Mouse (Mus musculus) heart, embryonic 12.5 days (tissue): ENCODE measurements around the gene Tmem39b. TPM values are rescaled to one million over a fixed set of nuclear protein-coding genes. Genes with fewer than 3 reads are reported as not detected.
A peak's percentile ranks its signal among the peaks of the same experiment; 100 is the strongest.

Experiments
- ATAC-seq: fragments of 200-750 bp; cut with Nextera tagmentation; 2 replicates; pipeline ENCODE4 v1.8.0; 2017; ENCODE audit warnings: moderate TSS enrichment, moderate library complexity; ENCODE audit not compliant: insufficient number of reproducible peaks, low FRiP score
- H3K27ac ChIP-seq: fragments of 300-500 bp; sonication (generic); 2 replicates; pipeline ENCODE4 v1.5.1; 2016; ENCODE audit warnings: mild to moderate bottlenecking, moderate library complexity; ENCODE audit not compliant: poor library complexity, severe bottlenecking
- H3K27me3 ChIP-seq: fragments of 300-500 bp; sonication (generic); replicated peaks from 2 replicates; pipeline ENCODE4 v1.6.1; 2016; ENCODE audit warnings: mild to moderate bottlenecking, moderate library complexity
- H3K36me3 ChIP-seq: fragments of 300-500 bp; sonication (generic); 2 replicates; pipeline ENCODE4 v1.6.1; 2016; ENCODE audit warnings: mild to moderate bottlenecking, moderate library complexity
- H3K4me1 ChIP-seq: fragments of 300-500 bp; sonication (generic); replicated peaks from 2 replicates; pipeline ENCODE4 v1.6.1; 2016; ENCODE audit warnings: mild to moderate bottlenecking
- H3K4me2 ChIP-seq: fragments of 300-500 bp; sonication (generic); 2 replicates; pipeline ENCODE4 v1.6.1; 2016; ENCODE audit warnings: mild to moderate bottlenecking, moderate library complexity
- H3K4me3 ChIP-seq: fragments of 300-500 bp; sonication (generic); 2 replicates; pipeline ENCODE4 v1.5.1; 2016; ENCODE audit warnings: mild to moderate bottlenecking
- H3K9ac ChIP-seq: fragments of 300-500 bp; sonication (generic); 2 replicates; pipeline ENCODE4 v1.6.1; 2016; ENCODE audit warnings: mild to moderate bottlenecking, moderate library complexity
- H3K9me3 ChIP-seq: fragments of 300-500 bp; sonication (generic); replicated peaks from 2 replicates; pipeline ENCODE4 v1.6.1; 2016; ENCODE audit warnings: mild to moderate bottlenecking, moderate library complexity
- WGBS: fragments of 180-500 bp; shearing (Covaris S2); methylation state at CpG from one replicate; pipeline ENCODE4 v1.1.7; 2016; 5-methylcytosine and 5-hydroxymethylcytosine counted together
- microRNA-seq: library from miRNA; unstranded; fragments of <30 nt; microRNA quantifications from one replicate; pipeline ENCODE4, GENCODE M21; 2017
- polyA plus RNA-seq: library from polyadenylated mRNA; unstranded; fragments of >200 nt; fragmentation: Nextera tagmentation; extraction: Ambion mirVana; gene quantifications from 2 replicates; pipeline ENCODE4 v1.2.1, GENCODE M21; 2016

Gene Tmem39b
- polyA plus RNA-seq, 1 experiment from 2014 or later: 5.8 TPM

DNA sequence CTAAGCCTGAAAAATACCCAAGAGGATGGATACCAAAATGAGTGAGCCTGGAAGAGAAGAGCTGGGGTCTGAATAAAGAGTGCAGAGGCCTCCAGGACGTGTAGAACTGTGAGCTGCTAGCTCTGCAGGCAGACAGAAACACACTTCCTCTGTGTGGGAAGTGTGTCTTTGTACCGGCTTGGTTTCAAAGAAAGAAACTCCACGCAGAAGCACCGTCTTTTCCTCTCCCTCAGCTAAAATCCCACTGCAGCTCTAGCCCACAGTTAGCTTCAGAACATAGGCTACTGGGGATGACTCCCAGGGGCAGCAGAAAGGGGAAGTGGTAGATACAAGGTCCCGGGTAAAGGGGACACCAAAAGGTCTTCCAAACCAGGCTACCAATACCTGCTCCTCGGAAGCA, 51.4 kb downstream of the Tmem39b start:
- ATAC-seq: no peak
- Histone ChIP-seq H3K27ac (no peak overlapping the region), H3K36me3 (peaks cover 69% of the 10 kb centered on the region), H3K9ac (no peak overlapping the region), H3K4me2 (no peak overlapping the region), H3K4me1 (0 out of 2 replicates have a peak, but pooled peaks cover 5% of the 10 kb centered on the region), H3K27me3 (no peaks in the 10 kb centered on the region), H3K9me3 (no peaks in the 10 kb centered on the region), H3K4me3 (no peak overlapping the region)
- WGBS: 93% methylated on average over 6 of the region's 6 CpGs

DNA sequence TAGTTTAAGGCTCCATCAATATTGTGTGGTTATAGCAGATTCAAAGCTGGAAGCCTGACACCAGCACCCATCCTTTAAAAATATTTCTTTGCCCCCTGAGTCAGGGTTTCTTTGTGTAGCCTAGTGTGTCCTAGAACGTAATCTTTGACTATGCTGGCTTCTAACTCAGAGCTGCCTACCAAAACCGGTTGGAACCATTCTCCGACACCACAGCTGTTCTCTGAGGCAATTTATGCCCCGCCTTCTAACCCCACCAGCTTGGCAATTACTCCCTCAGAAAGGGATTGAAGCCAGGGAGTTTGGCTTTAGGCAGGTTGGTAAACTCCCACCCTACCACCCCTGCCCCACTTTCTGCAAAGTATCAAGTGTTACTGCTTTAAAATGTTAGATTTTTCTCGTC, 54.9 kb downstream of the Tmem39b start:
- Histone ChIP-seq H3K4me3 (no peak overlapping the region), H3K9ac (no peak overlapping the region), H3K9me3 (no peaks in the 10 kb centered on the region), H3K27ac (no peak overlapping the region), H3K27me3 (no peaks in the 10 kb centered on the region), H3K4me2 (peak overlapping the region; percentile 35; the same call in 1 of the 2 replicates), H3K36me3 (peaks cover 60% of the 10 kb centered on the region), H3K4me1 (peaks cover 27% of the 10 kb centered on the region)
- 64% methylated on average over 5 of the region's 5 CpGs for WGBS
- no peak for ATAC-seq

DNA sequence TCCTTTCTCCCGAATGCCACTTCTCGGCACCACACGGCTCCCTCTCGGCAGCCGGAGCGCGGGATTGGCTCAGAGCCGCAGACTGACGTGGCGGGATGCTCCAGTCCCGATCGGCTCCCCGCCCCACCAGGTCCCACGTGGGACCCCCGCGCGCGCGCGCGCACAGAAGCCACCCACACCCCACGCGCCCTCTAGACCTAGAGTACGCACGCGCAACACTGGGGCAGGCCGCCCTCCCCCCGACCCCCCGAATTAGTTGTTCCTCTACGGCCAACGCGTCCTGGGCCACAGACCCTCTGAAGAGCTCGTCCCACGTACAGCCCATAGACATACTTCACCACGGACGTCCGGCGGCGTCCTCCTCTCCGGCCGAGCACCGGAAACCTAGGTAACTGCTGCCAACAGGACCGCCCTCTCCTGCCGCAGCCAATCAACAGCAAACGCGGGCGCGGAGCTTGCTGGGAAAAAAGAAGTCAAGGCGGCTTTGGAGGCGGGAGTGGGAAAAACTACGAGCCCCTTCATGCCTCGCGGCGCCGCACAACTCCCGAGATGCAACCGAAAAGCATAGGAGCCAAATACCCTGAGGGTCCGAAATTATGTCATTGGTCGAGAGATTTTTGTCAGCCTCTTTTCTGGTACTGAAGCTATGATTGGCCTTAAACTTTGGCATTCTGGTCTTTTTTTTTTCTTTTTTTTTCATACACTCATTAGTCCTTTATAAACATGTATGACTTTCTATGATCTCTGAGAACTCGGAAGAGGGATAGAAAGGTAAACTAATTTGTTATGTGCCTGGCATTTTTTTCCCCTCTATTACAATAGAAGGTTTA, 55.8 kb downstream of the Tmem39b start, which contains the start of gene Txlna:
Gene Txlna (minus strand): TSS at position 428 of the 830 bp plus-strand sequence.
- under 1% methylated on average over 60 of the region's 60 CpGs for WGBS
- H3K4me1 ChIP-seq: peaks cover 27% of the 10 kb centered on the region
- peaks cover 60% of the 10 kb centered on the region for H3K36me3 ChIP-seq
- peak within 1 kb of the TSS; percentile 94 for H3K9ac ChIP-seq
- no peaks in the 10 kb centered on the region for H3K9me3 ChIP-seq
- H3K27ac ChIP-seq: peak within 1 kb of the TSS; percentile 84
- H3K4me3 ChIP-seq: peak within 1 kb of the TSS; percentile 77
- H3K27me3 ChIP-seq: no peaks in the 10 kb centered on the region
- peak; percentile 96 for ATAC-seq
- peak within 1 kb of the TSS; percentile 97 for H3K4me2 ChIP-seq

DNA sequence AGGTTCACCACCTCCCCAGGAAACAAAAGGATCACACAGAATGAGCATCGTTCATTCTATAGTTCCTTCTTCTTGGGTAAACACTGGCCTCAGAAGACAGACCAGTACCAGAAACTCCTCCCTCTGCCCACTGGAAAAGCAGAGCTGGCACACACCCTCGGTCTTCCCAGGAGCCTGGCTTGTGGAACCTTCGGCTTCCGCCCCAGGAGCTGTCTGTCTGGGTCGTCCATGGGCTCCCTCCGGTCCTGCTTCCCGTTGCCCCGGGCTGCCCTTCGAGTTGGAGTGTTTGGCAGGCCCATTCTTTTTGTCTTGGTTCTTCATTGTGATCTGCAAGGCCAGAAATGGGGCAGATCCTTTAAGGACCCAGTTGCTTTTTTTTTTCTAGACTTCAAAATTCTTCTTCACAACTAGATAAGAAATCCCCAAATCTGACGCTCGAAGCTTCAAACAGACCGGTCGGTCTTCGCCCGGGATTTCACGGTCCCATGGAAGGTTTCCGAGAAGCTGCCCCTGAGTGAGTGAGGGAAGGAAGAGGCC, 56.5 kb downstream of the Tmem39b start:
- Histone ChIP-seq H3K4me1 (peaks cover 27% of the 10 kb centered on the region), H3K4me3 (peak overlapping the region; percentile 77), H3K27me3 (no peaks in the 10 kb centered on the region), H3K4me2 (peak overlapping the region; percentile 97), H3K27ac (peak overlapping the region; percentile 84), H3K9ac (peak overlapping the region; percentile 94), H3K9me3 (no peaks in the 10 kb centered on the region), H3K36me3 (peaks cover 59% of the 10 kb centered on the region)
- ATAC-seq: no peak
- WGBS: 6% methylated on average over 17 of the region's 17 CpGs

DNA sequence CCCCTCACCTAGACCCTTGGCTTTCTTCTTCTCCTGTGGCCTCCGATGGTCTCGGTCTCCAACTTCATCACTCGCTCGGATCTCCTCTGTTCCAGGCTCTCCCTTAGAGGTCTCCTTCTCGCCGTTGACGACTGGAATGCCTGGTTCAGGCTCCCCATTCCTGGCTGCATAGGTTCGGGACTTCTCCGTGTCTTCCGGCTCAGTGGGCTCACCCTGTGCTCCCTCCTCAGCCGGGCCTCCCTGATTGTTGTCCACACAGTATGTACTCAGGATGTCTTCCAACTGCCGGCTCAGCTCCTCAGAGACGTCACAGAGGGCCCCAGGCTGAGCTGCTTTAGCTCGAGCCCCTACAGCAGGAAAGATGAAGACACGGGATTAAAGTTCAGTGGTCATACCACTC, 57.4 kb downstream of the Tmem39b start:
- H3K9ac ChIP-seq: peak overlapping the region; percentile 94
- ATAC-seq: no peak

DNA sequence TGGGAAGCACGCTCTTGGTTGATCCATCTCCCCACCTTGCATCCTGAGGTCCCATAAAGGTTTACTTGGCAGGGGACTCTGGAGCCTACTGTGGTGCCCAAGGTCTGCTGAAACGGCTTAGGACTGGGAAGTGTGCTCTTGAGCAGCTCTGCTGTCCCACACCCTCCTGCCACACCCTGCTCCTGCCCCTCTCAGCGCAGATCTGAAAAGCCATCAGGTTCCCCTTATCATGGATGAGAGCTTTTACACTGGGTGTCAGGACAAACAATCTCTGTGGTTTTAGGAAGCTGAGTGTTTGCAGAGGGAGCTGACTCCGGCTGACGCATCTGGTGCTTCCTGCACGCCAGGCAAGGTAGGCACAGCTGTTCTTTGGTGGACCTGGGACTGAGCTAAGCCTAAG, 62.8 kb downstream of the Tmem39b start:
- H3K9me3 ChIP-seq: no peaks in the 10 kb centered on the region
- WGBS: 90% methylated on average over 6 of the region's 6 CpGs
- ATAC-seq: no peak
- no peak overlapping the region for H3K4me3 ChIP-seq
- peaks cover 9% of the 10 kb centered on the region for H3K4me1 ChIP-seq
- peaks cover 96% of the 10 kb centered on the region for H3K36me3 ChIP-seq
- no peaks in the 10 kb centered on the region for H3K27me3 ChIP-seq
- no peak overlapping the region for H3K27ac ChIP-seq
- H3K9ac ChIP-seq: no peak overlapping the region
- no peak overlapping the region for H3K4me2 ChIP-seq

More for the DNA sequence above, 57.4 kb downstream of the Tmem39b start:
- Histone ChIP-seq H3K27me3 (no peaks in the 10 kb centered on the region), H3K9me3 (no peaks in the 10 kb centered on the region), H3K4me2 (peak overlapping the region; percentile 97), H3K36me3 (peaks cover 59% of the 10 kb centered on the region), H3K4me1 (peaks cover 27% of the 10 kb centered on the region), H3K4me3 (peak overlapping the region; percentile 77), H3K27ac (no peak overlapping the region)
- WGBS: 84% methylated on average over 15 of the region's 15 CpGs

DNA sequence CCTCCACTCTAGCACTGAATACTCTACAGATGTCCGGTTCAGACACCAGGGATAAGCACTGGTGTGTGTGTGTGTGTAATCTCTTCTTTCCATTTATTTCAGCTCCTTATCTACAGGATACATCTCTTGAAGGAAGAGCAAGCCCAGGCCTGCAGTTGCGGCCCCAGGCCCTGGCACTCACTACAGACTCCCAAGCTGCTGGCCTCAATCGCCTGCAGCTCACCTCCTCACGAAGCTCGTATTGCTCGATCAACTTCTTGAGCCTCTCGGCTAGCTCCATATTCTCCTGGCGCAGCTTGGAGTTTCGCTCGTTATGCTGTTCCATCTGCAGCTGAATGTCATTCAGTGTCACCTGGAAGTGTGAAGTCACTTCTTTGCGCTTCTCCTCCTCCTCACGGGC, 64.8 kb downstream of the Tmem39b start:
- Histone ChIP-seq H3K27me3 (no peaks in the 10 kb centered on the region), H3K4me1 (no peaks in the 10 kb centered on the region), H3K27ac (no peak overlapping the region), H3K9ac (no peak overlapping the region), H3K9me3 (no peaks in the 10 kb centered on the region), H3K4me3 (no peak overlapping the region), H3K4me2 (no peak overlapping the region), H3K36me3 (peaks cover 98% of the 10 kb centered on the region)
- WGBS: 94% methylated on average over 12 of the region's 12 CpGs
- no peak for ATAC-seq

DNA sequence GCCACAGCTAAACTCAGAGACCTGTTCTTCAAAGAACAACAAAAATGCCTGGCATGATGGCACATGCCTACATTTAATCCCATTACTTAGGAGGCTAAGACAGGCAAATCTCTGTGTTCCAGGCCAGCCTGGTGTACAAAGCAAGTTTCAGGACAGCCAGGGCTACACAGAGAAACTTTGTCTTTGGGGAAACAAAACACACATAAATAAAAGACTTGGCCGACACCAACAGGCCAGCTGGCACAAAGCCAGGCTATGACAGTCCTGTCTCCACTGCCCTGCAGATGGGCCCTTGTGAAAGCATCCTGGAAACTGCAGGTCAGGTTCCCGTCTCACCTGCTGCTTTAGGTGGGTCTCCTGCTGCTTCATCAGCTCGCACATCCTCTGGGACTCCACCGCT, 65.7 kb downstream of the Tmem39b start:
- 83% methylated on average over 4 of the region's 4 CpGs for WGBS
- no peak overlapping the region for H3K4me3 ChIP-seq
- ATAC-seq: no peak
- H3K4me1 ChIP-seq: 0 out of 2 replicates have a peak, but pooled peaks cover 2% of the 10 kb centered on the region
- H3K9ac ChIP-seq: no peak overlapping the region
- peaks cover 97% of the 10 kb centered on the region for H3K36me3 ChIP-seq
- H3K4me2 ChIP-seq: no peak overlapping the region
- H3K27ac ChIP-seq: no peak overlapping the region
- H3K27me3 ChIP-seq: no peaks in the 10 kb centered on the region
- no peaks in the 10 kb centered on the region for H3K9me3 ChIP-seq

Small RNA genes within 50 kb of the gene (microRNA-seq; reads per million reads assigned to microRNA genes)
- gene Mir7016: not detected

Other genes starting within 250 kb of the Tmem39b start
- gene Bsdc1, start 235.3 kb downstream of the Tmem39b start, polyA plus RNA-seq: 25.6 and 26.8 TPM in 2 replicates
- gene Tssk3, start 205.8 kb downstream of the Tmem39b start, polyA plus RNA-seq: not detected in 2 replicates
- gene Fam229a, start 205.6 kb downstream of the Tmem39b start, polyA plus RNA-seq: 0.32 TPM in 1 of 2 replicates, not detected in the other
- gene Marcksl1, start 183.3 kb downstream of the Tmem39b start, polyA plus RNA-seq: 515 and 518 TPM in 2 replicates
- 140 and 146 TPM in 2 replicates for gene Hdac1, start 154.1 kb downstream of the Tmem39b start, polyA plus RNA-seq
- 3.5 and 4.1 TPM in 2 replicates for gene Lck, start 123.2 kb downstream of the Tmem39b start, polyA plus RNA-seq
- 4.3 and 4.7 TPM in 2 replicates for gene Fam167b, start 118.3 kb downstream of the Tmem39b start, polyA plus RNA-seq
- gene Eif3i, start 96.2 kb downstream of the Tmem39b start, polyA plus RNA-seq: 155 and 156 TPM in 2 replicates
- gene Tmem234, start 96.2 kb downstream of the Tmem39b start, polyA plus RNA-seq: 139 and 153 TPM in 2 replicates
- 0.82 and 1.4 TPM in 2 replicates for gene Dcdc2b, start 82.6 kb downstream of the Tmem39b start, polyA plus RNA-seq
- 18.6 and 20.0 TPM in 2 replicates for gene Iqcc, start 77.7 kb downstream of the Tmem39b start, polyA plus RNA-seq
- gene Ccdc28b, start 72.9 kb downstream of the Tmem39b start, polyA plus RNA-seq: 42.3 and 44.2 TPM in 2 replicates
- 58.8 and 59.4 TPM in 2 replicates for gene Txlna, start 55.8 kb downstream of the Tmem39b start, polyA plus RNA-seq
- gene Kpna6, start 24.1 kb downstream of the Tmem39b start, polyA plus RNA-seq: 16.8 and 17.0 TPM in 2 replicates
- 106 and 108 TPM in 2 replicates for gene Khdrbs1, start 45.5 kb upstream of the Tmem39b start, polyA plus RNA-seq
- gene Ptp4a2, start 114.4 kb upstream of the Tmem39b start, polyA plus RNA-seq: 372 and 428 TPM in 2 replicates
- gene Spocd1, start 232.4 kb upstream of the Tmem39b start, polyA plus RNA-seq: 0.33 and 0.36 TPM in 2 replicates